Mouse (Mus musculus): ENCODE measurements at regions not wholly inside any gene's neighbourhood (a gene's known extent, or its start where the extent isn't known, plus 50 kb on each side); places are given as distances from the start of the nearest gene placed in this dataset.

GRCm38 (mm10) chr1:88875356-88875755 is 173.3 kb upstream of the Arl4c start:
- Histone ChIP-seq H3K4me2 (ENCODE audit: low read depth) (no peak overlapping the region), H3K4me1 (ENCODE audit: insufficient read depth) (no peaks in the 10 kb centered on the region), H3K36me3 (ENCODE audit: insufficient read depth) (no peaks in the 10 kb centered on the region), H3K9ac (no peak overlapping the region), H3K27ac (ENCODE audit: low read depth, low read length) (no peak overlapping the region), H3K9me3 (ENCODE audit: low read length) (no peaks in the 10 kb centered on the region), H3K4me3 (ENCODE audit: low read depth, low read length) (no peak overlapping the region), H3K27me3 (ENCODE audit: insufficient read depth, low read length) (no peaks in the 10 kb centered on the region)
- 81% methylated on average over 6 of the region's 6 CpGs for WGBS
- no peak for DNase-seq
- TF ChIP-seq CTCF (IDR thresholded peaks at IDR 0.05; ENCODE audit: low read depth), result no peak
- no peak for ATAC-seq

GRCm38 (mm10) chr1:88877441-88877840 is 175.4 kb upstream of the Arl4c start:
- H3K4me2 ChIP-seq (ENCODE audit: low read depth), result no peak overlapping the region
- DNase-seq (no peak), ATAC-seq (no peak)
- H3K36me3 ChIP-seq (ENCODE audit: insufficient read depth), result no peaks in the 10 kb centered on the region
- H3K27ac ChIP-seq (ENCODE audit: low read depth, low read length), result no peak overlapping the region
- no peaks in the 10 kb centered on the region for H3K27me3 ChIP-seq (ENCODE audit: insufficient read depth, low read length)
- H3K4me1 ChIP-seq (ENCODE audit: insufficient read depth), result no peaks in the 10 kb centered on the region
- H3K9ac ChIP-seq, result no peak overlapping the region
- H3K4me3 ChIP-seq (ENCODE audit: low read depth, low read length), result no peak overlapping the region
- 86% methylated on average over 11 of the region's 11 CpGs for WGBS
- no peaks in the 10 kb centered on the region for H3K9me3 ChIP-seq (ENCODE audit: low read length)
- TF ChIP-seq CTCF (IDR thresholded peaks at IDR 0.05; ENCODE audit: low read depth), result no peak

GRCm38 (mm10) chr1:88878831-88879230 is 176.8 kb upstream of the Arl4c start:
- Histone ChIP-seq H3K9ac (no peak overlapping the region), H3K4me2 (ENCODE audit: low read depth) (no peak overlapping the region), H3K27me3 (ENCODE audit: insufficient read depth, low read length) (no peaks in the 10 kb centered on the region), H3K36me3 (ENCODE audit: insufficient read depth) (no peaks in the 10 kb centered on the region), H3K4me1 (ENCODE audit: insufficient read depth) (no peaks in the 10 kb centered on the region), H3K9me3 (ENCODE audit: low read length) (no peaks in the 10 kb centered on the region), H3K27ac (ENCODE audit: low read depth, low read length) (no peak overlapping the region), H3K4me3 (ENCODE audit: low read depth, low read length) (no peak overlapping the region)
- no peak for TF ChIP-seq CTCF (IDR thresholded peaks at IDR 0.05; ENCODE audit: low read depth)
- ATAC-seq (no peak), DNase-seq (no peak)
- 91% methylated on average over 10 of the region's 10 CpGs for WGBS

- ATAC-seq, result no peak
- no peak for DNase-seq
- Histone ChIP-seq H3K4me3 (ENCODE audit: low read depth, low read length) (no peak overlapping the region), H3K4me2 (ENCODE audit: low read depth) (no peak overlapping the region), H3K27ac (ENCODE audit: low read depth, low read length) (no peak overlapping the region), H3K27me3 (ENCODE audit: insufficient read depth, low read length) (no peaks in the 10 kb centered on the region), H3K36me3 (ENCODE audit: insufficient read depth) (no peaks in the 10 kb centered on the region), H3K9me3 (ENCODE audit: low read length) (no peaks in the 10 kb centered on the region), H3K9ac (no peak overlapping the region), H3K4me1 (ENCODE audit: insufficient read depth) (no peaks in the 10 kb centered on the region)
- no peak for TF ChIP-seq CTCF (IDR thresholded peaks at IDR 0.05; ENCODE audit: low read depth)
- 85% methylated on average over 5 of the region's 5 CpGs for WGBS
Observed at GRCm38 (mm10) chr1:88879367-88879766, 177.3 kb upstream of the Arl4c start.

GRCm38 (mm10) chr1:88891041-88891440 is 179.2 kb upstream of the Sh3bp4 start:
- ATAC-seq, result no peak
- no peaks in the 10 kb centered on the region for H3K36me3 ChIP-seq (ENCODE audit: insufficient read depth)
- WGBS, result 87% methylated on average over 4 of the region's 4 CpGs
- DNase-seq, result no peak
- TF ChIP-seq CTCF (IDR thresholded peaks at IDR 0.05; ENCODE audit: low read depth), result no peak
- H3K9me3 ChIP-seq (ENCODE audit: low read length), result no peaks in the 10 kb centered on the region
- no peak overlapping the region for H3K9ac ChIP-seq
- no peak overlapping the region for H3K4me2 ChIP-seq (ENCODE audit: low read depth)
- H3K27ac ChIP-seq (ENCODE audit: low read depth, low read length), result no peak overlapping the region
- no peaks in the 10 kb centered on the region for H3K27me3 ChIP-seq (ENCODE audit: insufficient read depth, low read length)
- H3K4me3 ChIP-seq (ENCODE audit: low read depth, low read length), result no peak overlapping the region
- no peaks in the 10 kb centered on the region for H3K4me1 ChIP-seq (ENCODE audit: insufficient read depth)

GRCm38 (mm10) chr1:88902426-88902825 is 167.8 kb upstream of the Sh3bp4 start:
- Histone ChIP-seq H3K27me3 (ENCODE audit: insufficient read depth, low read length) (no peaks in the 10 kb centered on the region), H3K4me1 (ENCODE audit: insufficient read depth) (no peaks in the 10 kb centered on the region), H3K4me3 (ENCODE audit: low read depth, low read length) (no peak overlapping the region), H3K4me2 (ENCODE audit: low read depth) (no peak overlapping the region), H3K27ac (ENCODE audit: low read depth, low read length) (no peak overlapping the region), H3K9me3 (ENCODE audit: low read length) (0 out of 2 replicates have a peak, but pooled peaks cover 3% of the 10 kb centered on the region), H3K9ac (no peak overlapping the region), H3K36me3 (ENCODE audit: insufficient read depth) (no peaks in the 10 kb centered on the region)
- DNase-seq (no peak), ATAC-seq (no peak)
- whole genome bisulfite sequencing, result 89% methylated on average over 8 of the region's 8 CpGs
- TF ChIP-seq CTCF (IDR thresholded peaks at IDR 0.05; ENCODE audit: low read depth), result no peak

GRCm38 (mm10) chr1:88907766-88908463 is 162.3 kb upstream of the Sh3bp4 start:
- no peak for DNase-seq
- no peak for ATAC-seq
- TF ChIP-seq CTCF (IDR thresholded peaks at IDR 0.05; ENCODE audit: low read depth), result no peak

More at GRCm38 (mm10) chr1:88907766-88908463, 162.3 kb upstream of the Sh3bp4 start:
- Histone ChIP-seq H3K9me3 (ENCODE audit: low read length) (no peaks in the 10 kb centered on the region), H3K27me3 (ENCODE audit: insufficient read depth, low read length) (no peaks in the 10 kb centered on the region), H3K4me1 (ENCODE audit: insufficient read depth) (peaks cover 11% of the 10 kb centered on the region), H3K27ac (ENCODE audit: low read depth, low read length) (no peak overlapping the region), H3K4me3 (ENCODE audit: low read depth, low read length) (no peak overlapping the region), H3K36me3 (ENCODE audit: insufficient read depth) (no peaks in the 10 kb centered on the region), H3K4me2 (ENCODE audit: low read depth) (no peak overlapping the region), H3K9ac (no peak overlapping the region)
- 90% methylated on average over 14 of the region's 14 CpGs for WGBS

Data from forebrain, postnatal 0 days (tissue).